Mouse (Mus musculus): Measurements from ENCODE around the gene Ppp1r27.

GRCm38 (mm10) chr11:120580190-120580589, 29.3 kb upstream of the Ppp1r27 start:
- TF ChIP-seq CTCF (IDR thresholded peaks at IDR 0.05; ENCODE audit: insufficient read depth, low read length) (no peak), POLR2A (IDR thresholded peaks at IDR 0.05; ENCODE audit: borderline replicate concordance, extremely low read depth, low read depth, low read length) (no peak)

All from lung, adult 2 months (tissue).